Mouse (Mus musculus) NIH3T3 (cell line): Measurements from ENCODE around the gene Dcbld1.

Experiments used
- DNase-seq: peaks from one replicate; pipeline ENCODE4 v3.0.0-alpha.2; 2012; ENCODE audit warnings: low read depth

Dcbld1 gene

GRCm38 (mm10) chr10:52233301-52233968 lies at the start of gene Dcbld1:
Gene Dcbld1, plus strand, starts transcription at chr10:52233619.
- DNase-seq: peak; percentile 82

DNA sequence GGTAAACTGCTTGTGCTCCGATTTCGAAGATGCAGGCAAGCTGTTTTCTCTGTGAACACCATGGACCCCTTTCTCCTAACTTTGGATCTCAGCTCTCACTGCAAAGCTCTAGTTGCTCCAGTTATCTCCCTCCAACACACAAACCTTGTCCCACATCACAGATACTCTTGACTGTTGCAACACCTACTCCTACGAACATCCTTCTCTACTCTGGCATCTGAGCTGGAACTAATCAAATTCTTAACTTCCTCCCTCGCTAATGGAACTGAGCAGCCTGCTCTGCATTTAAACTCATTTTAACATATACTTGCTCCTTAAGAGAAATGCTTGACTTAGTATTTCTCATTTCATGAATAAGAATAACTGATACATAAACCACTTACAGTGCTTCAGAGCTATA lies 47.5 kb upstream of the Dcbld1 start:
- no peak for DNase-seq

DNA sequence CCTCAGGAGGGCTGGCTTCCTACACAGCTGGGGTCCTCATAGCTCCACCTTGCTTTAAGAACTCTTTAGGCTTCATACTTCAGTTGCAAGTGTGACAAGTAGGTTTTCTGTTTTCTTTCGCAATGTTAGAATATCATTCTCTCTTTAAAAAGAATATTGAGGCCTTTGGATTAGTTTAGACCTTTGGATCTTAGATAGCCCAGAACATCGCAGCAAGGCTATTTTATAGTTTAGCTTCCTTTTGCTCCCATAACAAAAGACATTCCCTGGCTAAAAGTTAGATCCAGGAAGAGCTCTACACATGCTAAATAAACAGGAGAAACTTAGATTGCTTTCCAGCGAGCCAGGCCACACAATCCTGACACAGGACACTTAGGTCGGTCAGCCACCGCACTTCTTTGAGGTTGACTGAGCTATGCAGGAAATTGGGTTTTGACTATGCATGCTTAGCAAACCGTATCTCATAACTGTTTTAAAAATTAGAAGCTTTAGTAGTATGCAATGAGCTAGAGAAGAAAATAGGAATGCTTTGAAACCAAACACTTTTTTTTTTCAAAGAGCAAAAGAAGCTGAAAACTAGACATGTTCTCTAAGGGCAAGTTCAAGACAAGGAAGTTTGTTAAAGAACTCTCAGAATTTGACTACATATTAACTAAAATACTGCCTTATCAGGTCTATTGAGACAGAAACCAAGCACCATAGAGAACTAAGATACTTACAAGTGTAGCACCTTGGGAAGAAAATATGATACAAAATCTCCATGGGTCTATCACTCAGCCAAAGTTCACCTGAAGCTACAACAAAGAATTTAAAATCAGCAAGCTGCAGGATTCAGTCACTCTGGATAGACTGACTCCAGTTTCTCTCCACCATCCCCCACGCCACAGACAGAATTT lies 38.2 kb upstream of the Dcbld1 start, which contains the start of gene Ros1:
Gene Ros1, minus strand, starts transcription at position 288 of the 896 bp plus-strand sequence.
- no peak for DNase-seq

- no peak for DNase-seq
These were observed 29.4 kb upstream of the Dcbld1 start for GRCm38 (mm10) chr10:52204006-52204405.

GRCm38 (mm10) chr10:52215267-52215818 lies 18.1 kb upstream of the Dcbld1 start:
- DNase-seq: no peak

GRCm38 (mm10) chr10:52216797-52217563 lies 16.4 kb upstream of the Dcbld1 start:
- DNase-seq: peak; percentile 76

- DNase-seq: no peak
These were observed 15.9 kb upstream of the Dcbld1 start for GRCm38 (mm10) chr10:52217564-52217934.

GRCm38 (mm10) chr10:52219600-52219999 lies 13.8 kb upstream of the Dcbld1 start:
- no peak for DNase-seq

GRCm38 (mm10) chr10:52232196-52233176 lies 933 bp upstream of the Dcbld1 start:
- DNase-seq: no peak

GRCm38 (mm10) chr10:52233969-52234653 lies 692 bp downstream of the Dcbld1 start:
- no peak for DNase-seq

DNA sequence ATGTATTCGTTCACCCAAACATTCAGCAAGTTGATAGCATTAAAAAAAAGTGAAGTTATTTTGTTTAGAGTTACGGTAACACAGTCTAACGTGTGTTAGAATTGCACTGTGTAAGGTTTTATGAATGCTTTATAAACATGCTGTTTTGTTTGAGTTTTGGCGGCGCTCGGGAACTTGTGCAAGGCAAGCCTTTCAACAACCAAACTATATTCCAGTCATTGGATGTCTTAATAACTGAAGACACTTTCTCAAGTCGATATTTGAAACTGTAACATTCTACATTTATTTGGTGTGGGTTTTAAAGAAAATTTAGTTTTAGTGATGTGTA lies 1.2 kb downstream of the Dcbld1 start:
- DNase-seq: peak; percentile 63

DNA sequence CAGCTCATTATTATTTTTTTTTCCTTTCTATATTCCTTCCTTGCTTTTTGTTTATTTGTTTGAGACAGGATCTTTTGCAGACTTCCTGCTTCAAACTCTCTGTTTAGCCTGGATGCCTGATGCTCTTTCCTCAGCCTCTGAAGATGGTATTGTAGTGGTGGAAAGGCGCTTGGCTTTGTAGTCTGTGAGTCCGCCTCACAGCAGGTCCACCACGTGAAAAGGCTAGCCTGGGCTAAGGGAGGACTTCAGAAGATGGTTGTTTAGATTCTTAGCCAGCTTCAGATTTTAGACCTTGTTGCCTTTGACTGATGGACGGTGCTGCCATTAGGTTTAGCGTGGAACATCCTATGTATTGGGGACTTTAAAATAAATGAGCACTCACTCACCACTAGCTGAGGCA lies 2.0 kb downstream of the Dcbld1 start:
- DNase-seq: no peak

- DNase-seq: no peak
These were observed 8.6 kb downstream of the Dcbld1 start for GRCm38 (mm10) chr10:52242015-52242414.

- DNase-seq: no peak
These were observed 9.4 kb downstream of the Dcbld1 start for GRCm38 (mm10) chr10:52242680-52243323.

- no peak for DNase-seq
These were observed 12.8 kb downstream of the Dcbld1 start for GRCm38 (mm10) chr10:52246207-52246606.

DNA sequence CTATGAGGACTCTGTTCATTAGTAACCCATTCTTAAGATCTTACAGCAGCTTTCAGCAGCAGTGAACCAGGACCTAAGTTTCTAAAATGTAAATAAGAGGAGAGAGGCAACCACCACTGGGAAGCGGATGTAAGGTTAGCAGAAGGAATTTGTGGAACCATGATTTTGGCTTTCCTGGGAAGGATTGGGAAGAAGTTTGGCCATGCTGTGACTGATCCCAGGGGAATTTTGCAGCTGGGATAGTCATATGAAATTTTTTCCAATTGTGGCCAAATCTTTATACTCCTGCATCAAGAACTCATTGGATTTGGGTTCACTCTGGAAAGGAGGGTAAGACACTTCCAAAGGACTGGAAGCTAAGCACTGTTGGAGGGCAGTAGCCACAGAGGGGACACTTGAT lies 18.8 kb downstream of the Dcbld1 start:
- no peak for DNase-seq

DNA sequence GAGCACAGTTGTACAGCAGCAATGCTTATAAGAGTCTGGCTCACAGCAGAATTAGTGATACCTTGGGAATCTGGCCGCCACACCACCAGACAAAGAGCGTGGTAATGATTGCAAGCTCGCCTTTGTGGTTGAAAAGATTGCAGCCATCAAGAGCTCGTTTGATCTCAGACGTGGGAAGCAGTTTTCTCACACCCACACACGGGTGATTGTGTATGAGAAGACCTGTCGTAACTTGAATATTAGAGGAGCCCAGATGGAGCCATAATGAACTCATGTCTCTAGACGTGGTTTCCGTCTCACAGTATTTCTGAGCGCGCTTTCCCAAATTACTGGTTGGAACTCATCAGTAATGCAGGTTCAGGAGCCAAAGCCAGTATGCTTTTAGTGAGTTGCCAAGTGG lies 20.0 kb downstream of the Dcbld1 start:
- DNase-seq: no peak

- no peak for DNase-seq
These were observed 24.3 kb downstream of the Dcbld1 start for GRCm38 (mm10) chr10:52257768-52258167.

GRCm38 (mm10) chr10:52258180-52258948 lies 24.9 kb downstream of the Dcbld1 start:
- DNase-seq: no peak
